Mouse (Mus musculus): Measurements from ENCODE around the gene Ttpal. TPM values are rescaled to one million over a fixed set of nuclear protein-coding genes. Genes with fewer than 3 reads are reported as not detected.
A peak's percentile ranks its signal among the peaks of the same experiment; 100 is the strongest.

Ttpal gene
- total RNA-seq, 2 experiments from 2014 or later: 49.0 to 50.4 TPM

DNA sequence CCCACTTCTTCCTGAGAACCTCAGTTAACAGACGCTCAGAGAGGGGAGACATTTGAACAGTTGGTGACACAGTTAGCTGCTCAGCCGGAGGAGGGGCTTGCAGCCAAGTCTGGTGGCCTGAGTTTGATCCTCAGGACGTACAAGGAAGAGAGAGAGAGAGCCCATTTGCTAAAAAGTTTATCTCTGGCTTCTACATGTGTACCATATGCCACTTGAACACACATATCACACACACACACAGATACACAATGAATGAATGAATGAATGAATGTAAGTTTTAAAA is 5.3 kb upstream of the Ttpal start:
- no peak for TF ChIP-seq CTCF (conservative IDR thresholded peaks at IDR 0.05)
- Histone ChIP-seq H3K4me3 (no peak overlapping the region), H3K27ac (no peak overlapping the region; the same call in 1 of the 2 replicates)
- DNase-seq (ENCODE audit: low spot score in 2 of 2): no peak

DNA sequence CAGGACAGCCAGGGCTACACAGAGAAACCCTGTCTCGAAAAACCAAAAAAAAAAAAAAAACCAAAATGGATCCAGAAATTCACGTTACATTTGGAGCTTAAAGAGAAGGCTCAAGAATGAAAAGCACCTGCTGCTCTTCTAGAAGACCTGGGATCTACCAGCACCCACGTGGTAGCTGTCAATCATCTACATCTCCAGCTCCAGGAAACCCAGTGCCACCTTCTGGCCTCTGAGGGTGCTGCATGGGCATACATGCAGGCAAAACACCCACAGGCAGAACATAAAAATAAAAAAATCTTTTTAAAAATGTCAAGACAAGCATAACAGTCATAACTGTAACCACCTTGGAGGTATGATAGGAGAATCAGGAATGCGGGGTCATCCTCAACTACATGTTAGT is 4.5 kb upstream of the Ttpal start:
- Histone ChIP-seq H3K27ac (no peak overlapping the region), H3K4me3 (no peak overlapping the region)
- TF ChIP-seq CTCF (conservative IDR thresholded peaks at IDR 0.05): peak; percentile 79
- DNase-seq (ENCODE audit: low spot score in 2 of 2): peak in 1 of 2 experiments; percentile 44

DNA sequence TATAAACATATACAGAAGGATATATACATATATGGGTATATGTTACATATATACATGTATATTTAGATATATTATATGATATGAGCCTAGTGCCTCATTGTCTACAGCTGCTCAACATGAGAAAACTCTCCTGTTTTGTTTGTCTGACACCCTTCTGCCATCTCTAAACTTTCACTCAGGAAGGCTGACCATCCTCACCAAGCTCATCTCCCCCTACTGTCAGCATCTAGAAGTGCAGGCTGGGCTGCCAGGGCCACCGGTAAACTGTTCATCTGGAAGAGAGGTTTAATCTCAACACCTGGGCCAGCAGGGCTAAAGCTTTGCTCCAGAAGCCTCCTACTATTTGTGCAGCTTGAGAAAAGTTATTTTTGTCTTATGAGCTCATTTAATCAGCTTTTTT is 2.9 kb upstream of the Ttpal start:
- Histone ChIP-seq H3K4me3 (no peak overlapping the region), H3K27ac (no peak overlapping the region)
- peak; percentile 96 for TF ChIP-seq CTCF (conservative IDR thresholded peaks at IDR 0.05)
- DNase-seq (ENCODE audit: low spot score in 2 of 2): peak in 1 of 2 experiments; percentile 73

DNA sequence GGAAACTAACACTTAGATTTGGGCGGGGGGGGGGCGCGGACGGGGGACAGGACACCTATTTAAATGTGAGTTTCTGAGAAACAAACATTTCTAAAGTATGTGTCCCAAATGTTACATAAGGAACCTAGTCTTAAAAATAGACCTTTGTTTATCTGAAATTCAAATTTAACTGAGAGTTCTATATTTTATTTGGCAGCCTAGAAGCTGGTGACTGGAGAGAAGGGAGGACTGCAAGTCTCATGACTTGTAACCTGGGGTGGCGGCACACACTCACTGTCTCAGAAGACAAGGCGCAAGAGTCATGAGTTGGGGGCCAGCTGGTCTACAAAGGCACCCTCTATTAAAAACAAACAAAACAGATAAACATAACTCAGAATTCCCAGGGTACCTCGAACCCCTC is 1.0 kb upstream of the Ttpal start:
- TF ChIP-seq CTCF (conservative IDR thresholded peaks at IDR 0.05): no peak
- Histone ChIP-seq H3K27ac (peak overlapping the region; percentile 99; the same call in 1 of the 2 replicates), H3K4me3 (no peak overlapping the region)
- DNase-seq (ENCODE audit: low spot score in 2 of 2): no peak

DNA sequence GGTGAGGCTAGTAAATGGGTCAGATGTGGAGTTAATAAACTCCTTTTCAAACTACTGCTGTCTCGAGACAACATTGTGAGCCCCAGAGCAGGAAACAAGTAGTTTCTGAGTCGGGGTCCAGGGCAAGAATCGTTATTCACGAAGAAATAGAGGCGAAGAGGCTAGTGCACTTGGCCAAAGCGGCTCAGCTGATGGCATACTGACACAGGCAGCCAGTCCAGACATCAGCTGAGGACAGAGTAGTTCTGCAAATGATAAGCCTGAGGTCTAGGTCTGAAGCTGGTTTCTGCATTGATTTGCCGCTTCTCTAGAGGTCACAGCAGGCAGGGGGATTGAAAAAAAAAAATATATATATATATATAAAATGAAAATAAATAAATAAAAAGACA is 408 bp upstream of the Ttpal start:
- TF ChIP-seq CTCF (conservative IDR thresholded peaks at IDR 0.05): no peak
- no peak for DNase-seq (ENCODE audit: low spot score in 2 of 2)
- peak overlapping the region; percentile 99 for H3K27ac ChIP-seq
- peak overlapping the region; percentile 86 for H3K4me3 ChIP-seq

DNA sequence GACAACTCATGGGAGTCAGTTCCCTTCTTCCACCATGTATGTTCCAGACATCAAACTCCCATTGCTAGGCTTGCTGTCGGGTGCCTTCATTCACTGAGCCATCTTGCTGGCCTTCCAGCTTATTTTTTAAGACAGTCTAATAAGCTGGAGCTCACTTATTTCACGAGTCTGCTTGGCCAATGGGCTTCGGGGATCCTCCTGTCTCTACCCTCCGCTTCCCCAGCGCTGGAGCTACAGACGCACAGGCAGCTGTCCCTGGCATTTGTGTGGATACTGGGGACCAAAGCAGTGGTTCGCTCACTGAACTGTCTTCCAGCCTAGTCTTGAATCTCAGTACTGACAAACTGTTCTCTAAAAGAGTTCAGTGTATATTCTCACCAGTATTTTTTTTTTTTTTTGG is 4.0 kb downstream of the Ttpal start:
- no peak for TF ChIP-seq CTCF (conservative IDR thresholded peaks at IDR 0.05)
- DNase-seq (ENCODE audit: low spot score in 2 of 2): no peak
- no peak overlapping the region for H3K4me3 ChIP-seq
- no peak overlapping the region for H3K27ac ChIP-seq

DNA sequence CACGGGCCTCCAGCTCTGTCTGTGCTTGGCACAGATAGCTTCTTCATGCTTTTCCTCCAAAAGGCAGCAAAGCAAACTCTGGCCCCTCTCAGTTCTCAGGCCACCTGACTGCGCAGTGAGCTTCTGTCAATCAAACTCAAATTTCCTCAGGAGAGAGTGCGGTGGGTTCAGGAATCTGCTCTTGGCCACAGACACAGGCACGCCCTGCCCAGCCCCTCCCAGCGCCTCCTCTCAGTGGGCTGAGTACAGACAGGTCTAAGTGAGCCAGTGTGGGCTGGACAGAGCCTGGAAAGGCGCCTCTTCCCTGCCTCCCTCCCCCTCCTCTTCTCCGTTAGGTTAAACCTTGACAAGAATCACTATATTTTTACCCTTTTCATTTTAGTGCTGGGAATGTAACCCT is 5.9 kb downstream of the Ttpal start:
- Histone ChIP-seq H3K4me3 (no peak overlapping the region), H3K27ac (no peak overlapping the region)
- no peak for TF ChIP-seq CTCF (conservative IDR thresholded peaks at IDR 0.05)
- DNase-seq (ENCODE audit: low spot score in 2 of 2): no peak

DNA sequence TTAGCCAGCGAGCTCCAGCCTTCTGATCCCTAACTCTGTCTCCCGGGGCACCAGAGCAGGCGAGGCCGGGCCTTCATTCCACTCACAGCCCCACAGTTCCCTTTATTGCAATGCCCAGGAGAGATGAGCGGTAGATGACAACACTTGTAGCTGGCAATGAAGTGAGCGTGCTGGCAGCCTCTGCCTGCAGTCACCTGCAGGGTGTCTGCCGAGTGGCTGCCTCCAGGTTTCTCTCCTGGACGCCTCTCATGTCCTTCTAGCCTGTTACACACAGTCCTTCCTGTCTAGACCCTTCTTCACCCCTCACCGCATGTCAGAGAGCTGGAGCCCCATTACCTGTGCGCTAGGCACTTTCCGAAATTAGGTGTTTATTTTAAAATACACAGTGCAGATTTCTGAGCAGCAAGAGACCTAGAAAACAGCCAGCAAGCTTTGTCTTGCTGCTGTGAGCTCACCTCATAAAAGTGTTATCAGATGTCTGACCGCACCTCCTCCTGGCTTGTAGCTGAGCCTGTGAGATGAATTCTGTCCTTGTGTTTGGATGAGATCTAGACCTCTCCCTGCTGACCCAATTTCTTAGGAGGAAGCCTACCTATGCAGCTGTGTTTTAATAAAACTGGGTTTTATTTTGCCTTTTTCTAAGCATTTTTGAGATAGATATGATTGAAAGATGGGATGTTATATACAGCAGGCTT is 7.3 kb downstream of the Ttpal start:
- Histone ChIP-seq H3K27ac (no peak overlapping the region), H3K4me3 (no peak overlapping the region)
- DNase-seq (ENCODE audit: low spot score in 2 of 2): no peak
- TF ChIP-seq CTCF (conservative IDR thresholded peaks at IDR 0.05): no peak

DNA sequence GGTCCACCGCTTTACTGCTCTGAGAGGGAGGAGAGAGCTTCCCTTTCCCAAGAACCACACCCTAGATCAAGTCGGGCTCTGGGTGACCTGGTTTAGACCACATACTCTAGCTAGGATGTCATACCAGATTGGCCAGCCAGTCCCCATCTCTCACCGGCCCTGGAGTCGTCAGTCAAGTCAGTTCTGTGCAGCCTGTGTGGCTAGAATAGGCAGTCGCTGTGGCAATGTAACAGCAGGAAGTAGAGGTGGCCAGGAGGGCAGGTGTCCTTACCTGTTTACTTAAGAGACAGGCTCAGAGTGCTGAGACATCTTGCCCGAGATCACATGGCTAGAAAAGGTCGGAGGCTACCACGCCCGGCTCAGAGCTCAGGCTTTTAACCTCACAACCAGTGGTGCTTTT is 9.1 kb downstream of the Ttpal start:
- no peak for DNase-seq (ENCODE audit: low spot score in 2 of 2)
- peak overlapping the region; percentile 14; the same call in 1 of the 2 replicates for H3K27ac ChIP-seq
- TF ChIP-seq CTCF (conservative IDR thresholded peaks at IDR 0.05): no peak
- no peak overlapping the region for H3K4me3 ChIP-seq

DNA sequence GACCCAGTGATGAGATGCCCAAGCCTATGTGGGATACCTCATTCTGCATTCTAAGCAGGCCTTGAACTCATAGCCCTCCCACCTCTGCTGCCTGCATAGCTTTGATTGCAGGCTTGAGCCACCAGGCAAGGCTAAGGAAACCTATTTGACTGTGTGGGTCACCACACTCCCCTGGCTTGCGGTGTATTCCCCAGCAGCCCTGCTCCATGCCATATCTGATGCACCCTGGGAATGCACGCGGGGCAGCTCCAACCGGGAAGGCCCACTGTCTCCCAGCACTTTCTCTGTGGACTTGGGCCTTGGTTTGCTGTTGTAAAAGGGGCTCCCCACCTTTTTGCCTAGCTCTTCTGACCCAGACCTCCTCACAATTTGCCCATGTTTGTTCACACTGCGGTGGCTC is 11.1 kb downstream of the Ttpal start:
- DNase-seq (ENCODE audit: low spot score in 2 of 2): no peak
- no peak for TF ChIP-seq CTCF (conservative IDR thresholded peaks at IDR 0.05)
- Histone ChIP-seq H3K27ac (no peak overlapping the region), H3K4me3 (no peak overlapping the region)

DNA sequence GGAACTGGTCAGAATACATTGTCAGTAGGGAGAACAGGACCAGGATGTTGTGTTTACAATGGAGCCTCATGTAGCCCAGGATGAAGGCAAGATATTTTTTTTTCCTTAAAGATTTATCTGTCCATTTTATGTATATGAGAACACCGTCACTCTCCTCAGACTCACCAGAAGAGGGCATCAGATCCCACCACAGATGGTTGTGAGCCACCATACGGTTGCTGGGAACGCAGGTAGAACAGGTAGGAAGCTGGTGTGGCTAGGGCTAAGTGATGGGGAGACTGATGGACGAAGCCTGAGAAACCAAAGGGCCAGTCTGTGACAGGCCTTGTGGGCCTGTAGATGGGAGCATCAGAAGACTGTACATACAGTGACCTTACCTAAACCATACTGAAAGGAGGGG is 11.9 kb downstream of the Ttpal start:
- H3K27ac ChIP-seq: no peak overlapping the region
- no peak overlapping the region for H3K4me3 ChIP-seq
- peak; percentile 19; the same call in 1 of the 2 replicates for TF ChIP-seq CTCF (conservative IDR thresholded peaks at IDR 0.05)
- DNase-seq (ENCODE audit: low spot score in 2 of 2): no peak

DNA sequence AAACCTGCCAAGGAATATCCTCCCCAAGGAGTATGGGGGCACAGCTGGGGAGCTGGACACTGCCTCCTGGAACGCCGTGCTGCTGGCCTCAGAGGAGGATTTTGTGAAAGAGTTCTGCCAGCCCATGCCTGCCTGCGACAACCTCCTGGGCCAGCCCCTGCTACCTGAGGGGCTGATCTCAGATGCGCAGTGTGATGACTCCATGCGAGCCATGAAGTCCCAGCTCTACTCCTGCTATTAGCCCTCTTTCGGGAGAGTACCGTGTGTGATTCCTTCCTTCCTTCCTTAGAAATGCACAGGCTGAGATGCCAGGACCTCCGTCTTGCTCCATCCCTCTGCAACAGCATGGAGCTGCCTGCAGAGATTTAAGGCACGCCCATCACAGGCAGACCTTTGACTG is 13.3 kb downstream of the Ttpal start:
- DNase-seq (ENCODE audit: low spot score in 2 of 2): no peak
- no peak for TF ChIP-seq CTCF (conservative IDR thresholded peaks at IDR 0.05)
- no peak overlapping the region for H3K4me3 ChIP-seq
- no peak overlapping the region for H3K27ac ChIP-seq

DNA sequence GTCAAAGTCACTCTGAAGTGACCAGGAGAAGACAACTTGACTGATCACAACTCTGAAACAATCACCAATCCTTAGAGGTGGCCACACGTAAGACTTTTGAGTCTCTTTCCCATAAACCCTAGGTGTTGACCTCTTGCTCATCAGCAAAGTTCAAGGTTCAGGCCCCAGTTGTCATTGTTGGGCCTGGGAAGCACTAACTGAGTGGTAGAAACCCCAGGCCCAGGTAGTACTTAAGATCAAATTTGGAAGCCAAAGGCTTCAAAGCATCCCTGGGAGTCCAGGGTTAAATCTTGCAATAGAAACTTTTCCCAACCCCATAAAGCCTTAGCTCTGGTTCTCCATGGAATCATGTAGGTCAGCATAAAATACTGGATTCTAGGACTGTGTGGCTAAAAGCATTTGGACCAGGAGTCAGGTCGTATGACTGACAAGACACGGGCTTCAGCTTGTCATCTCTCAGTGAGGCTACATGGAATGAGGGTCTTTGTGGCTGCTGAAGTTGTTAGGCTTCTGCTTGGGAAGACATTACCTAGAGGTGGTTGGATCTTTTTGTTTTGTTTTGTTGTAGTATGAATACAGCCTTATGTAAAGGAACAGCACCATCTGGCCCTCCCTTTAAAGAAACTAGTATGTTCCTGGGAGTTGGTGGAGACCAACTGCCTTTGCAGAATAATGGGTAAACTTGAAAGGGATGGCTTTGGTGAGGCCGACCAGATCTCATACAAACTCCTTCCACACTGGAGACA is 14.0 kb downstream of the Ttpal start:
- H3K27ac ChIP-seq: peak overlapping the region; percentile 52; the same call in 1 of the 2 replicates
- no peak for TF ChIP-seq CTCF (conservative IDR thresholded peaks at IDR 0.05)
- H3K4me3 ChIP-seq: no peak overlapping the region
- DNase-seq (ENCODE audit: low spot score in 2 of 2): no peak

DNA sequence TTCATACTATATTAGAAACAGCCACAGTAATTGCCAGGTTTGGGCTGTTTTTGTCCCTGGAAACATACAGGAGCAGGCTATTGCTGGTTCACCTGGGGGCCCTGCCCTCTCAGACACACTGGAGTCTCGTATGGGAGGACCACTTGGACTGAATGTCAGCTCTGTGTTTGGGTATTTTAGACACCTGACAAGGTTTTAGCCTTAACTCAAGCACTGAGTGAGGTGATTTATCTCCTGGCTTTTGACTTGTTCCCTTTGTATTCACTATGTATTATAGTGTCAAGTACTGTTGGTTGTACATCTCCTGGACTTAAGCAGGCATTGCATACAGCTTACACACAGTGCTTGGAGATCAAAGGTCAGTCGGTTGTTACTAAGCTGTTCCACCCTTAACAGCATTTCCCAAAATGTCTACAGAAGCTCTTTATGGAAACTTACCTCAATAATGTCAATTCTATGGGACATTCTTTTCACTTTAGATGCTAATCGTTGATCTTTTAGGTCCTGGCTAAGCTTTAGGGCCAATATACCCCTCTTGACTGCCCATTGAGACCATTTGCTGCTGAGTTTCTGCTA is 14.6 kb downstream of the Ttpal start:
- no peak overlapping the region for H3K4me3 ChIP-seq
- TF ChIP-seq CTCF (conservative IDR thresholded peaks at IDR 0.05): no peak
- DNase-seq (ENCODE audit: low spot score in 2 of 2): no peak
- peak overlapping the region; percentile 52; the same call in 1 of the 2 replicates for H3K27ac ChIP-seq

All from layer of hippocampus, adult 2 months (tissue).